Mouse (Mus musculus): ENCODE measurements at regions not wholly inside any gene's neighbourhood (a gene's known extent, or its start where the extent isn't known, plus 50 kb on each side); places are given as distances from the start of the nearest gene placed in this dataset.

- DNase-seq (ENCODE audit: low read depth): no peak
These were observed 87.1 kb upstream of the Fam3c start for GRCm38 (mm10) chr6:22443170-22443569.

DNA sequence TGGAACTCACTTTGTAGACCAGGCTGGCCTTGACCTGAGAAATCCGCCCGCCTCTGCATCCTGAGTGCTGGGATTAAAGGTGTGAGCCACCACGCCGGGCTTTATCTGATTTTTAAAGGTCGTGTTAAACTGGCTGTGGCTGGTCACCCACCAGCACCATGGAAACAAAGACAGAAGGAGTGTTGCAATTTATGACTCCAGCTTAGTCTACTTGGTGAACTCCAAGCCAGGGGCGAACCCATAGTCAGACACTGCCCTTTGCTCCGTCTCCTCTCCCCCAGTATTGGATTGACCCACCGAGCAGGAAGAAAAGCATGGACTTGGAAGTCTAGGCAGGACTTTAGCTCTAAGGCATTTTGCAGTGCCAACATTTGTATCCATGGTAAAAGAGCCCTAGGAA lies 86.5 kb upstream of the Fam3c start:
- DNase-seq (ENCODE audit: low read depth): no peak

GRCm38 (mm10) chr6:22439871-22440270 lies 83.8 kb upstream of the Fam3c start:
- DNase-seq (ENCODE audit: low read depth): no peak

GRCm38 (mm10) chr6:22429026-22429425 lies 73.0 kb upstream of the Fam3c start:
- no peak for DNase-seq (ENCODE audit: low read depth)

- no peak for DNase-seq (ENCODE audit: low read depth)
These were observed 68.2 kb upstream of the Fam3c start for GRCm38 (mm10) chr6:22424161-22424807.

DNA sequence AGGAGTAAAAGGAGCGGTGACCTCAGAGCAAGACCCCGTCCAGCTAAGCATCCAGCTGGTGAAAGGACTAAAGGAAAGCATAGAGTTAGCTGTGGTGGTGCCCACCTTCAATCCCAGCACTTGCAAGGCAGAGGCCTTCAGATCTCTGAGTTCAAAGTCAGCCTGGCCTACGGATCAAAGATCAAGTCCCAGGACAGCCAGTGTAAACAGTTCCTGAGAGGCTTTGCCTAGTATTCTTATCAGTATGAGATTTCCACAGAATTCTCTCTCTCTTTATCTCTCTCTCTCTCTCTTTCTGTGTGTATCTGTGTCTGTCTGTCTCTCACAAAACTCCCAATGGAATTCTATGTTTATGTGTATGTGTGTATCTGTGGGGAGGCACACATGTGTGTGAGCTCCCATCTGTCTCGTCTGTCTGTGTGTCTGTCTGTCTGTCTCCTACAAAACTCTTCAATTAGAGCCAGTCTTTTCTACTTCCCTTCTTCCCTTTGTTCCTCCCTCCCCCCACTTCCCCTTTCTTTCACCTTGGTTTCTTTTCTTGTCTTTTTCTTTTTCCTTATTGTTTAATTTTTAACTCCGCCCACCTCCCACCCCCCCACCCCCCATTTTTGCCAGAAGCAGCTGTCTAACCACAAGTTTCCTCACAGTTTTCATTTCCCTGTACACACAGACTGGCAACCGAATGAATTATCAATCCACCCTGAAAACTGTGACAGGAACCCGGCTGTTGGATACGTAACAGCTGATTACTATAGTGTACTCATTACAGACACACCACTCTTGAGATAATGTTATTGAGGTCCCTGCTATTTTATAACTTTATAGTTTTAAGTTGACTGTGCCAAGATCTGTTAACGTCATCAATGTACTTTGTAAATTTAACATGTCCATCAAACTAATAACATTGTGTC lies 67.3 kb upstream of the Fam3c start:
- no peak for DNase-seq (ENCODE audit: low read depth)

GRCm38 (mm10) chr6:22421551-22421950 lies 65.5 kb upstream of the Fam3c start:
- DNase-seq (ENCODE audit: low read depth): no peak

DNA sequence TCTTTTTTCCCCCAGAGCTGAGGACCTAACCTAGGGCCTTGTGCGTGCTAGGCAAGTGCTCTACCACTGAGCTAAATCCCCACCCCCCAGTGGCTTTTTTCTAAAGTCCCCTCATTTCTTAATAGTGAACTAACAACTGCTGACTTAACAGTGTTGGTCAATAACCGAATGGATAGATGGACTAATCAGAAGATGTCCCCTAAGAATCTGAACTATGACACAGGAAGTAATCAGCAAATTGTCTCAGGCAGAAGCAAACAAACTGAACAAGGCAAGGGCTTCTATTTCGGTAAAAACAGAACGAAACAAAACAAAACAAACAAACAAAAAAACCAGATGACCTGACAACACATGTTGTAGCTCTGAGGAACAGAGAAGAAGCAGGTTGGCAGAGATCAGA lies 62.2 kb upstream of the Fam3c start:
- DNase-seq (ENCODE audit: low read depth): no peak

GRCm38 (mm10) chr6:22417189-22417588 lies 61.1 kb upstream of the Fam3c start:
- DNase-seq (ENCODE audit: low read depth): no peak

DNA sequence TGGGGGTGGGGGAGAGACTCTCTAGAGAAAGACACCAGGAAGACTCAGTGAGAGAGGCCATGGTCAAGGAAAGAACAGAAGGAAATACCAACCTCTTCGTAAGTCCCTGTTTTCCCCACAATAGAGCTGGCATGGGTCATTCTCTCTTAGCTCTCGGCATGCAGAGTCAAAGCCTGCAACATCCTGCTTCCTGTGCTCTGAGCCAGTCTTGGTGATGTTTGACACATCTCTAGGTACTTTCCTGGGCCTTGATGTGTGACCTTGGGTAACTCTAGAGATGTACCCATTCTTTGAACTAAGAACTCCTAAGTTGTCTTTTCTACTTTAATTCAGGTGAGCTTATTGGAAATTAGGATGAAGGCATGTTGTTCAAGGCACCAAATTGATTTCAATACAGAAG lies 55.8 kb upstream of the Fam3c start:
- no peak for DNase-seq (ENCODE audit: low read depth)

DNA sequence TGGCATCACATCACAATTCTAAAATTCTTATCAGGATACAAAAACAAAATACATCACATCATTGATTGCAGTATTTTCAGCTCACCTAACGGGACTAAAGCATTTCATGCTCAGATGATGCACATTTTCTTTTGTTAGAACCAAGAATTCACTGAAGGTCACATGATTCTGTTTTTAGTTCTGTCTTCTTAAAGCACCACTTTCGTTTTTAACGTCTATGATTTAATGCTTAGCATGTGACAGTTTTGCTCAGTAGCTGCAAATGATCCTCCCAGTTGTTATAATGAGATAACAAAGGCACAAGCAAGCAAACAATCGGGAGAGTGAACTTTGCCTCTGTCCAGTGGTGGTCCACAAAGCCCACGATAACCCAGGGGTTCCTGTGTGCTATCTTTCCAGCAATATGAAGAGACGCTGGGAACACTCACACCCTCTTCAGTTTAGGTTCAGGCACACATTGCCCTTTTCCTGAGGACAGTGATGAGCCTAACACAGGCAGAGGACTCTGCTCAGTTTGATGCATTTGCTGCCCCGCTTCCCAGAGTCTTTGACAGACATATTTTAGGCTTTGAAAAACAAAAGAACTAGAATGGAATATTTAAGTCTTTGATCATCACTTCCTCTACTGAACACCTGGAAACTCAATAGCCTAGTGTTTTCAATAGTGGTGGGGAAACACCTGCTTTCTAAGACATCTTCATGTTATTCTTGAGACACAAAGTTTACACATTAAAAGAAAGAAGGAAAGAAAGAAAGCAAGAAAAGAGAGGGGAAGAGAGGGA lies 53.0 kb upstream of the Fam3c start:
- no peak for DNase-seq (ENCODE audit: low read depth)
